Mouse (Mus musculus): ENCODE measurements around the gene Vti1a. TPM values are rescaled to one million over a fixed set of nuclear protein-coding genes. Genes with fewer than 3 reads are reported as not detected.

The Vti1a gene
- polyA plus RNA-seq, 1 experiment from 2014 or later: 19.6 TPM

- Histone ChIP-seq H3K4me1 (replicated peaks) (peaks cover 8% of the 10 kb centered on the region), H3K27ac (ENCODE audit: poor library complexity, severe bottlenecking) (no peak overlapping the region), H3K27me3 (replicated peaks) (no peaks in the 10 kb centered on the region), H3K4me3 (no peak overlapping the region), H3K9me3 (replicated peaks) (no peaks in the 10 kb centered on the region), H3K36me3 (no peaks in the 10 kb centered on the region), H3K4me2 (no peak overlapping the region), H3K9ac (no peak overlapping the region)
- 73% methylated on average over 4 of the region's 4 CpGs for WGBS
- ATAC-seq (ENCODE audit: insufficient number of reproducible peaks, low FRiP score): no peak
These were observed 170.4 kb downstream of the Vti1a start for GRCm38 (mm10) chr19:55486473-55486872.

- no peaks in the 10 kb centered on the region for H3K9me3 ChIP-seq (replicated peaks)
- no peak for ATAC-seq (ENCODE audit: insufficient number of reproducible peaks, low FRiP score)
- no peak overlapping the region for H3K4me2 ChIP-seq
- H3K27me3 ChIP-seq (replicated peaks): no peaks in the 10 kb centered on the region
- no peaks in the 10 kb centered on the region for H3K36me3 ChIP-seq
- H3K4me3 ChIP-seq: no peak overlapping the region
- H3K4me1 ChIP-seq (replicated peaks): no peaks in the 10 kb centered on the region
- no peak overlapping the region for H3K27ac ChIP-seq (ENCODE audit: poor library complexity, severe bottlenecking)
- 52% methylated on average over 15 of the region's 15 CpGs for WGBS
- H3K9ac ChIP-seq: no peak overlapping the region
These were observed 175.3 kb downstream of the Vti1a start for GRCm38 (mm10) chr19:55491126-55492076.

DNA sequence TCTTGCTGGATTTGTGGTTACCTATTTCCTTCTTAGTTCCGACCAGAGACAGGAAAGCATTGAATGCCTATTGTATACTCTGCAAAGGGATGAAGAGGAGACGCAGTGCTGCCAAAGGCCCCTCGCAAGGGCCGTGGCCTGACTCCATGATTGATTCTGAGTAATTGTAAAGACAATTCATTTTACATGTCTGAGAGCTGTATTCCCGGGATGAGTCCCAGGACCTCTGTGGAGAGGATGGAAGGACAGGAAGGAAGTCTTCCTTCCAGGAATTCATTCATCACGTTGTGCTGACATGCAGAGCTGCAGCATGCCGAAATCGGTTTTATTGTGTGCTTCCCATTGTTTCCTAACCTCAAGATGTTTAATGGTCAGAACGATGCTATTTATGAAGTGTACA lies 180.2 kb downstream of the Vti1a start:
- no peaks in the 10 kb centered on the region for H3K27me3 ChIP-seq (replicated peaks)
- no peak for ATAC-seq (ENCODE audit: insufficient number of reproducible peaks, low FRiP score)
- H3K4me2 ChIP-seq: no peak overlapping the region
- H3K9me3 ChIP-seq (replicated peaks): no peaks in the 10 kb centered on the region
- no peak overlapping the region for H3K4me3 ChIP-seq
- H3K36me3 ChIP-seq: no peaks in the 10 kb centered on the region
- no peak overlapping the region for H3K27ac ChIP-seq (ENCODE audit: poor library complexity, severe bottlenecking)
- WGBS: 56% methylated on average over 9 of the region's 9 CpGs
- H3K9ac ChIP-seq: no peak overlapping the region
- H3K4me1 ChIP-seq (replicated peaks): no peaks in the 10 kb centered on the region

GRCm38 (mm10) chr19:55499179-55499863 lies 183.2 kb downstream of the Vti1a start:
- Histone ChIP-seq H3K4me1 (replicated peaks) (peaks cover 15% of the 10 kb centered on the region; the same call in 1 of the 2 replicates), H3K27me3 (replicated peaks) (no peaks in the 10 kb centered on the region), H3K9me3 (replicated peaks) (no peaks in the 10 kb centered on the region), H3K9ac (no peak overlapping the region), H3K27ac (ENCODE audit: poor library complexity, severe bottlenecking) (no peak overlapping the region), H3K36me3 (no peaks in the 10 kb centered on the region), H3K4me3 (no peak overlapping the region), H3K4me2 (no peak overlapping the region)
- WGBS: 65% methylated on average over 18 of the region's 18 CpGs
- ATAC-seq (ENCODE audit: insufficient number of reproducible peaks, low FRiP score): no peak

GRCm38 (mm10) chr19:55501985-55502384 lies 185.9 kb downstream of the Vti1a start:
- Histone ChIP-seq H3K4me3 (no peak overlapping the region), H3K9me3 (replicated peaks) (no peaks in the 10 kb centered on the region), H3K4me1 (replicated peaks) (peaks cover 15% of the 10 kb centered on the region; the same call in 1 of the 2 replicates), H3K27ac (ENCODE audit: poor library complexity, severe bottlenecking) (no peak overlapping the region), H3K4me2 (no peak overlapping the region), H3K9ac (no peak overlapping the region), H3K27me3 (replicated peaks) (no peaks in the 10 kb centered on the region), H3K36me3 (no peaks in the 10 kb centered on the region)
- no peak for ATAC-seq (ENCODE audit: insufficient number of reproducible peaks, low FRiP score)
- 58% methylated on average over 4 of the region's 4 CpGs for WGBS

GRCm38 (mm10) chr19:55503771-55504170 lies 187.7 kb downstream of the Vti1a start:
- H3K9me3 ChIP-seq (replicated peaks): no peaks in the 10 kb centered on the region
- peaks cover 15% of the 10 kb centered on the region; the same call in 1 of the 2 replicates for H3K4me1 ChIP-seq (replicated peaks)
- peak overlapping the region; percentile 24 for H3K4me2 ChIP-seq
- WGBS: 54% methylated on average over 4 of the region's 4 CpGs
- H3K36me3 ChIP-seq: no peaks in the 10 kb centered on the region
- no peak overlapping the region for H3K9ac ChIP-seq
- ATAC-seq (ENCODE audit: insufficient number of reproducible peaks, low FRiP score): no peak
- no peak overlapping the region for H3K4me3 ChIP-seq
- no peak overlapping the region for H3K27ac ChIP-seq (ENCODE audit: poor library complexity, severe bottlenecking)
- no peaks in the 10 kb centered on the region for H3K27me3 ChIP-seq (replicated peaks)

DNA sequence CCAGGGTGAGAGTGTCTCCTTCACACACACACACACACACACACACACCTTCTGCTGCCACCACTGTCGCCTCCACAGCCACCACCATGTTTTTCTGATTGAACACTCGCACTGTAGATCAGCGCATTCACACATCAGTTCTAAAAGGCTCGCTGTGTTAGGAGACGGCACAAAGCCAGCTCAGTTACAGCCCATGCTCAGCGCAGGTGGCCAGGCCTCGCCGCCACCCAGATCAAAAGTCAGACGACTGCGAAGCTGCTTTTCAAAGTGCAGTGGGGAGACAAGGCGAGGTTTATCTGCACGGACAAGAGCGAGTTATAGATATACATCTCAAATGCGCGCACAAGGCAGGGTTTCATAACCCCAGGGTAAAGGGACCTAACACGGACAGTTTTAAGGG lies 191.7 kb downstream of the Vti1a start:
- 88% methylated on average over 16 of the region's 16 CpGs for WGBS
- Histone ChIP-seq H3K27ac (ENCODE audit: poor library complexity, severe bottlenecking) (no peak overlapping the region), H3K27me3 (replicated peaks) (no peaks in the 10 kb centered on the region), H3K4me3 (no peak overlapping the region), H3K4me2 (no peak overlapping the region), H3K9me3 (replicated peaks) (no peaks in the 10 kb centered on the region), H3K4me1 (replicated peaks) (peaks cover 15% of the 10 kb centered on the region; the same call in 1 of the 2 replicates), H3K9ac (no peak overlapping the region), H3K36me3 (no peaks in the 10 kb centered on the region)
- ATAC-seq (ENCODE audit: insufficient number of reproducible peaks, low FRiP score): no peak

DNA sequence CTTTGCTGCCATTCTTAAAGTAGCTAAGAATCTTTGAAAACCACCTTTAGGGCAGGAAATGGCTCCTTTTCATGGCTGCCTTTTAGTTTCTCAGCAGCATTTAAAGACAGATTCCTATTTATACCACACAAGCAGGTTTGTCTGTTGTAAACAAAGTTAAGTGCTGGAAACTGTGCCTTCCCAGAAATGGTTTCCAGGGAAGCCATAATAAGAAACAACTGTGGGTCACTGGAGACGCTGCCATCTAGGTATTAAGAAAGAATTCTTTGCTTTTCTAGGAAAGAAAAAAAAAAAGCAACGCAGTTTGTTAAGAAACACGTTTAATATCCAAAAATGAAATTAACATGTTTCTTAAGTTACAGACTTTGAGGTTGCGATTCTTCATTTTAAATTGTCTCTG lies 192.1 kb downstream of the Vti1a start:
- WGBS: 94% methylated on average over 4 of the region's 4 CpGs
- H3K4me2 ChIP-seq: no peak overlapping the region
- no peak overlapping the region for H3K27ac ChIP-seq (ENCODE audit: poor library complexity, severe bottlenecking)
- ATAC-seq (ENCODE audit: insufficient number of reproducible peaks, low FRiP score): no peak
- no peaks in the 10 kb centered on the region for H3K36me3 ChIP-seq
- H3K9me3 ChIP-seq (replicated peaks): no peaks in the 10 kb centered on the region
- no peak overlapping the region for H3K4me3 ChIP-seq
- H3K9ac ChIP-seq: no peak overlapping the region
- H3K27me3 ChIP-seq (replicated peaks): no peaks in the 10 kb centered on the region
- peaks cover 11% of the 10 kb centered on the region for H3K4me1 ChIP-seq (replicated peaks)

- Histone ChIP-seq H3K27me3 (replicated peaks) (no peaks in the 10 kb centered on the region), H3K4me3 (no peak overlapping the region), H3K4me1 (replicated peaks) (peaks cover 4% of the 10 kb centered on the region), H3K36me3 (no peaks in the 10 kb centered on the region), H3K9me3 (replicated peaks) (no peaks in the 10 kb centered on the region), H3K27ac (ENCODE audit: poor library complexity, severe bottlenecking) (no peak overlapping the region), H3K4me2 (no peak overlapping the region), H3K9ac (no peak overlapping the region)
- ATAC-seq (ENCODE audit: insufficient number of reproducible peaks, low FRiP score): no peak
- 83% methylated on average over 5 of the region's 5 CpGs for WGBS
These were observed 192.9 kb downstream of the Vti1a start for GRCm38 (mm10) chr19:55508965-55509364.

DNA sequence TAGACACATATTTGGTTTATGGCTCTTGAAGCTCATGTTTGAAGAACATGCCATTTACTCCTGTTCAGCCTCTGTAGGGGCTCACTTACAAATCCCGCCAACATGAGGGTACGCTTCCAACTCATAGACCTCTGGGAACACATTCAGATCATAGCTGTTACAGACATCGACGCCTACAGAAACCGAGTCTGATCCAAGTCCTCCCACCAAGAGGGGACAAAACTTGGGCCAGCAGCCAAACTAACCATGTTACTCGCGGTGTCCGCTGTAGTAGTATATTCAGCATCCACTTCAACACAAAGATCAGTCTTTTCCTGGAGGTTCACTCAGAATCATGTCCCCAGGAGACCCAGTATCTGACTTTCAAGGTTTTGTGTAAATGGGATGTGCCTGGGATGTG lies 193.5 kb downstream of the Vti1a start:
- ATAC-seq (ENCODE audit: insufficient number of reproducible peaks, low FRiP score): no peak
- 86% methylated on average over 8 of the region's 8 CpGs for WGBS
- Histone ChIP-seq H3K9ac (no peak overlapping the region), H3K4me3 (no peak overlapping the region), H3K4me1 (replicated peaks) (no peaks in the 10 kb centered on the region; the same call in 1 of the 2 replicates), H3K27ac (ENCODE audit: poor library complexity, severe bottlenecking) (no peak overlapping the region), H3K4me2 (no peak overlapping the region), H3K9me3 (replicated peaks) (no peaks in the 10 kb centered on the region), H3K27me3 (replicated peaks) (no peaks in the 10 kb centered on the region), H3K36me3 (no peaks in the 10 kb centered on the region)

- Histone ChIP-seq H3K27ac (ENCODE audit: poor library complexity, severe bottlenecking) (no peak overlapping the region), H3K4me1 (replicated peaks) (no peaks in the 10 kb centered on the region; the same call in 1 of the 2 replicates), H3K27me3 (replicated peaks) (no peaks in the 10 kb centered on the region), H3K9me3 (replicated peaks) (no peaks in the 10 kb centered on the region), H3K4me2 (no peak overlapping the region), H3K36me3 (no peaks in the 10 kb centered on the region), H3K9ac (no peak overlapping the region), H3K4me3 (no peak overlapping the region)
- 82% methylated on average over 4 of the region's 4 CpGs for WGBS
- ATAC-seq (ENCODE audit: insufficient number of reproducible peaks, low FRiP score): no peak
These were observed 197.8 kb downstream of the Vti1a start for GRCm38 (mm10) chr19:55513941-55514340.
